Comparison of ENCODE assay signal across 18 mouse cellular contexts in the genomic region with DNA sequence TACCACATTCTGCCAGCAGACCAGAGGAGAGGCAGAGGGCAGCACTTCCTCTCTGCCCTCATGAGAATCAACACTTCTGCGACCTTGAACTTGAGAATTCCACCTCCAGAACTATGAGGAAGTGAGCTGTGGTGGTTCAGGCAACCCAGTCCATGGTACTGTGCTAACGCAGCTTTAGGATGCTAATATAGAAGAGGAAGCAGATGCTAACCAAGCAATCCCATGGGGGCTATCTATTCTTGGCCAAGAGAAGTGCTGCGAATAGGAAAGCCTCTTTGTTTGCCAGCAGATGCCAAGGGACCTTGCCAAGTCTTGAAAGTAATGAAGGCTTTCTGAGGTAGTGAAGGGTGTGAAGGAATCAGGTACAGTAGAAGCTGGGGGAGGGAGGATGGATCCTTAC.
DNase-seq lines count a peak whose midpoint lies in the region; ATAC-seq and TF ChIP-seq lines count a peak whose summit lies in the region.
"Had no signal": no experiment of that assay in that cellular context is flagged by ENCODE, and none has a peak within 500 bp of the region (broad histone marks: within the 10 kb centered on the region; RNA-seq: fewer than 3 reads in every experiment).

No protein-coding gene starts in this region.

- H3K27me3 ChIP-seq in heart, postnatal 0 days (ENCODE audit: control insufficient read depth, insufficient read depth, low read length) = no peaks in the 10 kb centered on the region
- H3K27me3 ChIP-seq in neural tube, embryonic 14.5 days (ENCODE audit: control insufficient read depth, insufficient read depth, low read length) = no peaks in the 10 kb centered on the region
- H3K27me3 ChIP-seq in neural tube, embryonic 15.5 days (replicated peaks) = no peaks in the 10 kb centered on the region
- H3K27me3 ChIP-seq: hindbrain, embryonic 15.5 days had no signal

- H3K36me3 ChIP-seq in heart, postnatal 0 days (replicated peaks; ENCODE audit: control insufficient read depth, insufficient read depth, low read length) = no peaks in the 10 kb centered on the region
- H3K36me3 ChIP-seq in neural tube, embryonic 14.5 days (ENCODE audit: control insufficient read depth, insufficient read depth, low read length) = no peaks in the 10 kb centered on the region
- no peaks in the 10 kb centered on the region for H3K36me3 ChIP-seq in neural tube, embryonic 15.5 days
- H3K36me3 ChIP-seq: hindbrain, embryonic 15.5 days; midbrain, embryonic 13.5 days had no signal

- peak; percentile 11; the same call in 1 of the 2 replicates for ATAC-seq in heart, postnatal 0 days (ENCODE audit: insufficient read depth, low read depth)
- ATAC-seq in neural tube, embryonic 14.5 days (ENCODE audit: low read depth) = no peak
- no peak for ATAC-seq in neural tube, embryonic 15.5 days (ENCODE audit: low FRiP score)
- ATAC-seq in megakaryocyte progenitor cell, adult 5-6 weeks (replicated peaks; ENCODE audit: poor library complexity) = peak; percentile 52
- ATAC-seq: midbrain, embryonic 13.5 days had no signal

- no peak overlapping the region for H3K9ac ChIP-seq in heart, postnatal 0 days (replicated peaks; ENCODE audit: low read depth, low read length)
- no peak overlapping the region for H3K9ac ChIP-seq in neural tube, embryonic 14.5 days (replicated peaks; ENCODE audit: low read depth, low read length)
- H3K9ac ChIP-seq in neural tube, embryonic 15.5 days (replicated peaks) = no peak overlapping the region
- H3K9ac ChIP-seq: hindbrain, embryonic 15.5 days; lung, embryonic 14.5 days; midbrain, embryonic 13.5 days had no signal

- H3K9me3 ChIP-seq in heart, postnatal 0 days (replicated peaks; ENCODE audit: control insufficient read depth, low read length) = no peaks in the 10 kb centered on the region
- H3K9me3 ChIP-seq in neural tube, embryonic 14.5 days (ENCODE audit: control insufficient read depth, low read length) = no peaks in the 10 kb centered on the region
- no peaks in the 10 kb centered on the region for H3K9me3 ChIP-seq in neural tube, embryonic 15.5 days (replicated peaks)
- H3K9me3 ChIP-seq: hindbrain, embryonic 15.5 days; midbrain, embryonic 13.5 days had no signal

- WGBS in heart, postnatal 0 days = 39% methylated on average over 3 of the region's 3 CpGs
- 51% methylated on average over 3 of the region's 3 CpGs for WGBS in neural tube, embryonic 14.5 days
- 45% methylated on average over 3 of the region's 3 CpGs for WGBS in neural tube, embryonic 15.5 days

- no peak overlapping the region for H3K4me3 ChIP-seq in heart, postnatal 0 days (ENCODE audit: low read depth, low read length)
- H3K4me3 ChIP-seq in neural tube, embryonic 14.5 days (ENCODE audit: low read depth, low read length) = no peak overlapping the region
- no peak overlapping the region for H3K4me3 ChIP-seq in neural tube, embryonic 15.5 days (replicated peaks)
- H3K4me3 ChIP-seq: hindbrain, embryonic 15.5 days; midbrain, embryonic 13.5 days had no signal

- H3K4me2 ChIP-seq in heart, postnatal 0 days (ENCODE audit: low read depth, low read length) = no peak overlapping the region
- no peak overlapping the region for H3K4me2 ChIP-seq in neural tube, embryonic 14.5 days (ENCODE audit: low read depth, low read length)
- H3K4me2 ChIP-seq in neural tube, embryonic 15.5 days = no peak overlapping the region
- H3K4me2 ChIP-seq: hindbrain, embryonic 15.5 days; liver, embryonic 11.5 days; lung, embryonic 14.5 days; midbrain, embryonic 13.5 days had no signal

- no peak for DNase-seq in heart, postnatal 0 days (ENCODE audit: low spot score)
- no peak for DNase-seq in heart, postnatal 14 days
- DNase-seq in MN1 (ENCODE audit: low spot score) = peak; percentile 53
- DNase-seq in Muller cell, postnatal 12 days (ENCODE audit: inconsistent ontology term) = no peak
- no peak for DNase-seq in T-cell, adult 2 months (ENCODE audit: low spot score)
- DNase-seq: cerebellum, postnatal 25 days; gastrocnemius, postnatal 14 days; kidney, adult 18-20 months; kidney, postnatal 14 days; lung, embryonic 14.5 days; thymus, postnatal 14 days had no signal

- no peak for TF ChIP-seq CTCF in heart, postnatal 0 days (IDR thresholded peaks at IDR 0.05; ENCODE audit: low read depth)

- no peak overlapping the region for H3K27ac ChIP-seq in heart, postnatal 0 days (ENCODE audit: low read depth)
- H3K27ac ChIP-seq in neural tube, embryonic 14.5 days (ENCODE audit: low read depth, low read length) = 0 out of 2 replicates have a peak overlapping the region, but pooled peaks have one; percentile 44
- H3K27ac ChIP-seq in neural tube, embryonic 15.5 days (replicated peaks) = no peak overlapping the region
- H3K27ac ChIP-seq: hindbrain, embryonic 15.5 days; macrophage had no signal

- intact Hi-C loops in heart, postnatal 14 days (cut with DNase I) = no loop called here

- TF ChIP-seq EP300 in heart, postnatal 0 days (IDR thresholded peaks at IDR 0.05; ENCODE audit: low read depth) = no peak

- peaks cover 22% of the 10 kb centered on the region for H3K4me1 ChIP-seq in heart, postnatal 0 days (ENCODE audit: control insufficient read depth, insufficient read depth)
- peaks cover 21% of the 10 kb centered on the region for H3K4me1 ChIP-seq in neural tube, embryonic 14.5 days (ENCODE audit: control insufficient read depth, insufficient read depth, low read length)
- H3K4me1 ChIP-seq in neural tube, embryonic 15.5 days = peaks cover 40% of the 10 kb centered on the region

Comparison
In these comparisons a context has a peak if more than half of its experiments do, and no peak if none do; other contexts are left out.
1. ATAC-seq: peak in heart, postnatal 0 days (single experiment) and megakaryocyte progenitor cell, adult 5-6 weeks (single experiment); none in neural tube, embryonic 14.5 days (single experiment) and neural tube, embryonic 15.5 days (single experiment).